Mouse (Mus musculus) intestine, embryonic 14.5 days (tissue): ENCODE measurements around the gene Lpar2. TPM values are rescaled to one million over a fixed set of nuclear protein-coding genes. Genes with fewer than 3 reads are reported as not detected.

Experiments used
- ATAC-seq: fragments of 200-750 bp; cut with Nextera tagmentation; replicated peaks from 2 replicates; pipeline ENCODE4 v1.8.0; 2017; ENCODE audit warnings: low read depth, moderate number of reproducible peaks, moderate TSS enrichment, moderate library complexity; ENCODE audit not compliant: low FRiP score, low TSS enrichment
- DNase-seq: peaks from one replicate; pipeline ENCODE4 v3.0.0-alpha.2; 2018; ENCODE audit warnings: low spot score
- H3K27ac ChIP-seq: fragments of 300-500 bp; sonication (generic); 2 replicates; pipeline ENCODE4 v1.5.1; 2014; ENCODE audit warnings: low read depth, mild to moderate bottlenecking, control low read depth
- H3K27me3 ChIP-seq: fragments of 300-500 bp; sonication (generic); replicated peaks from 2 replicates; pipeline ENCODE4 v1.6.1; 2014; ENCODE audit warnings: low read length, control low read depth; ENCODE audit not compliant: control insufficient read depth, insufficient read depth
- H3K36me3 ChIP-seq: fragments of 300-500 bp; sonication (generic); 2 replicates; pipeline ENCODE4 v1.6.1; 2014; ENCODE audit warnings: low read length, control low read depth; ENCODE audit not compliant: control insufficient read depth, insufficient read depth
- H3K4me1 ChIP-seq: fragments of 300-500 bp; sonication (generic); replicated peaks from 2 replicates; pipeline ENCODE4 v1.6.1; 2014; ENCODE audit warnings: low read length, control low read depth, mixed read lengths; ENCODE audit not compliant: control insufficient read depth, insufficient read depth
- H3K4me2 ChIP-seq: fragments of 300-500 bp; sonication (generic); 2 replicates; pipeline ENCODE4 v1.6.1; 2014; ENCODE audit warnings: low read length
- H3K4me3 ChIP-seq: fragments of 300-500 bp; sonication (generic); 2 replicates; pipeline ENCODE4 v1.5.1; 2014; ENCODE audit warnings: low read depth, low read length, control low read depth, mixed read lengths
- H3K9ac ChIP-seq: fragments of 300-500 bp; sonication (generic); 2 replicates; pipeline ENCODE4 v1.6.1; 2014; ENCODE audit warnings: mild to moderate bottlenecking, low read length
- H3K9me3 ChIP-seq: fragments of 300-500 bp; sonication (generic); 2 replicates; pipeline ENCODE4 v1.6.1; 2016; ENCODE audit warnings: low read length, control low read depth; ENCODE audit not compliant: control insufficient read depth
- WGBS: fragments of 180-500 bp; shearing (Covaris S2); extraction: QIAGEN DNeasy Blood & Tissue Kit; methylation state at CpG from one replicate; pipeline ENCODE4 v1.1.7; 2014; 5-methylcytosine and 5-hydroxymethylcytosine counted together
- polyA plus RNA-seq: library from polyadenylated mRNA; unstranded; fragments of >200 nt; fragmentation: Nextera tagmentation; extraction: Ambion mirVana; gene quantifications from 2 replicates; pipeline ENCODE4 v1.2.1, GENCODE M21; 2014

The Lpar2 gene
- polyA plus RNA-seq, 1 experiment from 2014 or later: 1.0 TPM

DNA sequence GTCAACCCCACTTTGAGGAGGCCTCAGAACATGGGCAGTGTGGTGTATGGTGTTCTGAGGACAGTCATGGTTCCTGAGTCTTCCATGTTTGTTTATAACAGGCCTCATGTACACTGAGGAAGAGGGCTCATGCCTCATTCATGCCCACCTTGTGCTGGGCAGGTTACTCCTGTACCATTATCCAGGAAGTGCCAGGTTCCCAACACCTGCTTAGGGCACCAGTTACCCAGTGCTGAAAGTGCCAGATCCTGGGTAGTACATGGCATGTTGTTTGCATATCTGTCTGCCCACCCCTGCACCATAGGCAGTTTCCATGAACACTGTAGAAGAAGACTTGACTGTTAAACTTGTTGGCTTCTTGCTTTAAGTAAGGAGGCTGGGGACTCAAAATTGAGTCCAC, 20.0 kb upstream of the Lpar2 start:
- Histone ChIP-seq H3K4me1 (no peaks in the 10 kb centered on the region), H3K36me3 (peaks cover 98% of the 10 kb centered on the region), H3K4me3 (no peak overlapping the region), H3K9ac (no peak overlapping the region), H3K9me3 (no peaks in the 10 kb centered on the region), H3K4me2 (no peak overlapping the region), H3K27ac (no peak overlapping the region), H3K27me3 (no peaks in the 10 kb centered on the region)
- ATAC-seq (no peak), DNase-seq (no peak)

DNA sequence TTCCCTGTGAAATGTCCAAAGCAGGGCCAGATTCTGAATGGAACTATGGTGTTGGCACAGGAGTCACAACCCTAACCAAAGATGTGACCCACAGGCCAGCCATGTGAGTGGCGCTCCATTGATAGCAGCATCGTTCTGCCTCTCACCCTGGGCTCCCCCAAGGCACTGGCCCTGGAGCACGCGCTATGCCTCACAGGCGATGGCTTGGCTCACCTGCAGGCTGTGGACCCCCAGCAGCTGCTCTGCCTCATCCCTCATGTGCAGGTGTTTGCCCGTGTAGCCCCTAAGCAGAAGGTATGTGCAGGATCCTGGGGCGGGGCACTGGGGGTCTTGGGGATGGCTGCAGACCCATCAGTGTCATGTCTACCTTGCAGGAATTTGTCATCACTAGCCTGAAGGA, 18.9 kb upstream of the Lpar2 start:
- Histone ChIP-seq H3K36me3 (peaks cover 94% of the 10 kb centered on the region), H3K27me3 (no peaks in the 10 kb centered on the region), H3K4me2 (no peak overlapping the region), H3K27ac (no peak overlapping the region), H3K9ac (no peak overlapping the region), H3K9me3 (no peaks in the 10 kb centered on the region), H3K4me1 (peaks cover 2% of the 10 kb centered on the region; the same call in 1 of the 2 replicates), H3K4me3 (no peak overlapping the region)
- ATAC-seq: no peak
- WGBS: 91% methylated on average over 7 of the region's 7 CpGs
- DNase-seq: no peak

- peaks cover 6% of the 10 kb centered on the region; the same call in 1 of the 2 replicates for H3K4me1 ChIP-seq
- ATAC-seq: no peak
- H3K9ac ChIP-seq: no peak overlapping the region
- no peak overlapping the region for H3K4me3 ChIP-seq
- no peak overlapping the region for H3K4me2 ChIP-seq
- no peak overlapping the region for H3K27ac ChIP-seq
- no peak for DNase-seq
- H3K27me3 ChIP-seq: no peaks in the 10 kb centered on the region
- no peaks in the 10 kb centered on the region for H3K9me3 ChIP-seq
- H3K36me3 ChIP-seq: peaks cover 82% of the 10 kb centered on the region
- WGBS: 91% methylated on average over 6 of the region's 6 CpGs
Measured at GRCm38 (mm10) chr8:69804537-69804936, 17.7 kb upstream of the Lpar2 start.

DNA sequence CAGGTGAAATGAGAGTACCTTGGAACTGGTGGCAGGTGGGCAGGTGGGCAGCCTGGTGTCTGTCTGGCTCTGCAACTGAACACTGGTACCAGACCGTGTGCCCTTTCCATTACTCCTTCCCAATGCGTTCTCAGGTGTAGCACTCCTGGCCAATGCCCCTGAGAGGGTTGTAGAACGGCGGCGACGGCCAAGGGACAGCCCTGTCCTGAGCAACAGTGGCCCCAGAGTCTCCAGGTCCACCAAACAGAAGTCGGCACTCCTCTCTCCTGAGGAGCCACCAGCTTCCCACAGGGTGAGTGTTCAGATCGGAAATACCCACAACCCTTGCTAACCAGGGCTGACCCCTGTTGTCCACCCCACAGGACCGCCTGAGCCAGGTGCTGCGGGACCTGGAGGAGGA, 17.1 kb upstream of the Lpar2 start:
- Histone ChIP-seq H3K27ac (no peak overlapping the region), H3K9ac (no peak overlapping the region), H3K4me2 (no peak overlapping the region), H3K9me3 (no peaks in the 10 kb centered on the region), H3K36me3 (peaks cover 76% of the 10 kb centered on the region), H3K4me1 (peaks cover 6% of the 10 kb centered on the region; the same call in 1 of the 2 replicates), H3K4me3 (no peak overlapping the region), H3K27me3 (no peaks in the 10 kb centered on the region)
- WGBS: 96% methylated on average over 10 of the region's 10 CpGs
- no peak for ATAC-seq
- no peak for DNase-seq

GRCm38 (mm10) chr8:69805491-69805890, 16.7 kb upstream of the Lpar2 start:
- ATAC-seq (no peak), DNase-seq (no peak)
- peaks cover 72% of the 10 kb centered on the region for H3K36me3 ChIP-seq
- H3K4me1 ChIP-seq: peaks cover 6% of the 10 kb centered on the region; the same call in 1 of the 2 replicates
- H3K9me3 ChIP-seq: no peaks in the 10 kb centered on the region
- H3K9ac ChIP-seq: no peak overlapping the region
- no peak overlapping the region for H3K27ac ChIP-seq
- 95% methylated on average over 9 of the region's 9 CpGs for WGBS
- no peak overlapping the region for H3K4me2 ChIP-seq
- no peaks in the 10 kb centered on the region for H3K27me3 ChIP-seq
- no peak overlapping the region for H3K4me3 ChIP-seq

- Histone ChIP-seq H3K4me1 (peaks cover 6% of the 10 kb centered on the region; the same call in 1 of the 2 replicates), H3K27me3 (no peaks in the 10 kb centered on the region), H3K4me3 (no peak overlapping the region), H3K9me3 (no peaks in the 10 kb centered on the region), H3K27ac (no peak overlapping the region), H3K4me2 (no peak overlapping the region), H3K9ac (no peak overlapping the region), H3K36me3 (peaks cover 56% of the 10 kb centered on the region)
- 95% methylated on average over 5 of the region's 5 CpGs for WGBS
- ATAC-seq (no peak), DNase-seq (no peak)
Measured at GRCm38 (mm10) chr8:69807236-69807635, 15.0 kb upstream of the Lpar2 start.

GRCm38 (mm10) chr8:69808094-69808863, 13.9 kb upstream of the Lpar2 start, which contains the start of gene Gmip:
Gene Gmip, plus strand, starts transcription at chr8:69808679.
- no peak within 1 kb of the TSS for H3K27ac ChIP-seq
- peak within 1 kb of the TSS; percentile 64 for H3K9ac ChIP-seq
- peaks cover 6% of the 10 kb centered on the region; the same call in 1 of the 2 replicates for H3K4me1 ChIP-seq
- ATAC-seq (peak; percentile 73), DNase-seq (peak; percentile 93)
- no peaks in the 10 kb centered on the region for H3K9me3 ChIP-seq
- peak within 1 kb of the TSS; percentile 93 for H3K4me2 ChIP-seq
- WGBS: 7% methylated on average over 28 of the region's 28 CpGs
- H3K4me3 ChIP-seq: peak within 1 kb of the TSS; percentile 56
- H3K27me3 ChIP-seq: no peaks in the 10 kb centered on the region
- peaks cover 46% of the 10 kb centered on the region for H3K36me3 ChIP-seq

- peak; percentile 44; the same call in 1 of the 2 replicates for ATAC-seq
Measured at GRCm38 (mm10) chr8:69808864-69809403, 13.3 kb upstream of the Lpar2 start.

More at GRCm38 (mm10) chr8:69808864-69809403, 13.3 kb upstream of the Lpar2 start:
- H3K27me3 ChIP-seq: no peaks in the 10 kb centered on the region
- H3K4me2 ChIP-seq: peak overlapping the region; percentile 93
- H3K4me3 ChIP-seq: peak overlapping the region; percentile 56
- peaks cover 46% of the 10 kb centered on the region for H3K36me3 ChIP-seq
- H3K27ac ChIP-seq: no peak overlapping the region
- H3K4me1 ChIP-seq: peaks cover 6% of the 10 kb centered on the region; the same call in 1 of the 2 replicates
- WGBS: 2% methylated on average over 23 of the region's 23 CpGs
- peak; percentile 65 for DNase-seq
- peak overlapping the region; percentile 64 for H3K9ac ChIP-seq
- H3K9me3 ChIP-seq: no peaks in the 10 kb centered on the region
